Mouse (Mus musculus) small intestine, adult 2 months (tissue): ENCODE measurements around the gene Apopt1.

Experiments
- CTCF ChIP-seq: fragments of 200-500 bp; IDR thresholded peaks from 2 replicates; pipeline ENCODE4 v1.5.1; 2012; ENCODE audit warnings: low read depth, mild to moderate bottlenecking, control low read depth, inconsistent platforms, low read length, moderate library complexity, mixed read lengths; ENCODE audit not compliant: insufficient replicate concordance, insufficient read length; ENCODE audit errors: extremely low read depth
- POLR2A ChIP-seq: fragments of 200-500 bp; IDR thresholded peaks from 2 replicates; pipeline ENCODE4 v1.6.1; 2012; ENCODE audit warnings: low read depth, mild to moderate bottlenecking, control low read depth, inconsistent platforms, low read length, moderate library complexity

- TF ChIP-seq CTCF: peak; percentile 83; the same call in 1 of the 2 replicates
- TF ChIP-seq POLR2A: no peak
Observed at GRCm38 (mm10) chr12:111696239-111696638, 16.8 kb upstream of the Apopt1 start.
